Mouse (Mus musculus): Measurements from ENCODE around the gene Cort. TPM values are rescaled to one million over a fixed set of nuclear protein-coding genes. Genes with fewer than 3 reads are reported as not detected.
"Not testable (repeated sequence)": the region's sequence is repeated elsewhere in the genome, so short reads cannot be mapped to it uniquely, and the experiment has no call there.

Cort gene
- total RNA-seq (2021) = 10 to 100 TPM; 11.6 to 13.4 TPM

GRCm38 (mm10) chr4:149126663-149127062 is at the start of gene Cort:
Gene Cort (minus strand): TSS chr4:149126763.
- intact Hi-C loops (cut with DNase I) = no loop called here
- DNase-seq (ENCODE audit: extremely low spot score in 1 of 2, low spot score in 2 of 2) = no peak

GRCm38 (mm10) chr4:149173661-149174060 is 47.1 kb upstream of the Cort start:
- no peak for DNase-seq (ENCODE audit: extremely low spot score in 1 of 2, low spot score in 2 of 2)
- intact Hi-C loops (cut with DNase I) = no loop called here

- intact Hi-C loops (cut with DNase I) = no loop called here
- no peak for DNase-seq (ENCODE audit: extremely low spot score in 1 of 2, low spot score in 2 of 2)
Measured at GRCm38 (mm10) chr4:149172666-149173065, 46.1 kb upstream of the Cort start.

GRCm38 (mm10) chr4:149172083-149172482 is 45.5 kb upstream of the Cort start:
- intact Hi-C loops (cut with DNase I) = no loop called here
- no peak for DNase-seq (ENCODE audit: extremely low spot score in 1 of 2, low spot score in 2 of 2)

- intact Hi-C loops (cut with DNase I) = no loop called here
- no peak for DNase-seq (ENCODE audit: extremely low spot score in 1 of 2, low spot score in 2 of 2)
Measured at GRCm38 (mm10) chr4:149171581-149171981, 45.0 kb upstream of the Cort start.

GRCm38 (mm10) chr4:149170394-149170931 is 43.9 kb upstream of the Cort start:
- no peak for DNase-seq (ENCODE audit: extremely low spot score in 1 of 2, low spot score in 2 of 2)
- intact Hi-C loops (cut with DNase I) = no loop called here

GRCm38 (mm10) chr4:149169926-149170325 is 43.4 kb upstream of the Cort start:
- DNase-seq (ENCODE audit: extremely low spot score in 1 of 2, low spot score in 2 of 2); intact Hi-C loops (cut with DNase I): not testable (repeated sequence)

- intact Hi-C loops (cut with DNase I) = no loop called here
- no peak for DNase-seq (ENCODE audit: extremely low spot score in 1 of 2, low spot score in 2 of 2)
Measured at GRCm38 (mm10) chr4:149168016-149168415, 41.5 kb upstream of the Cort start.

- no peak for DNase-seq (ENCODE audit: extremely low spot score in 1 of 2, low spot score in 2 of 2)
- intact Hi-C loops (cut with DNase I) = no loop called here
Measured at GRCm38 (mm10) chr4:149166957-149167611, 40.5 kb upstream of the Cort start.

GRCm38 (mm10) chr4:149166215-149166946 is 39.8 kb upstream of the Cort start, which contains the start of gene Pgd:
Gene Pgd (minus strand): TSS chr4:149166771.
- intact Hi-C loops (cut with DNase I) = no loop called here
- peak; percentile 97 to 98 for DNase-seq (ENCODE audit: extremely low spot score in 1 of 2, low spot score in 2 of 2)

- intact Hi-C loops (cut with DNase I) = no loop called here
- no peak for DNase-seq (ENCODE audit: extremely low spot score in 1 of 2, low spot score in 2 of 2)
Measured at GRCm38 (mm10) chr4:149164150-149164549, 37.6 kb upstream of the Cort start.

GRCm38 (mm10) chr4:149163196-149163595 is 36.6 kb upstream of the Cort start:
- no peak for DNase-seq (ENCODE audit: extremely low spot score in 1 of 2, low spot score in 2 of 2)
- intact Hi-C loops (cut with DNase I) = no loop called here

- intact Hi-C loops (cut with DNase I) = no loop called here
Measured at GRCm38 (mm10) chr4:149161166-149161565, 34.6 kb upstream of the Cort start.

GRCm38 (mm10) chr4:149159891-149160290 is 33.3 kb upstream of the Cort start:
- DNase-seq (ENCODE audit: extremely low spot score in 1 of 2, low spot score in 2 of 2) = no peak
- intact Hi-C loops (cut with DNase I) = no loop called here

More at GRCm38 (mm10) chr4:149161166-149161565, 34.6 kb upstream of the Cort start:
- DNase-seq (ENCODE audit: extremely low spot score in 1 of 2, low spot score in 2 of 2) = no peak

- intact Hi-C loops (cut with DNase I) = no loop called here
- no peak for DNase-seq (ENCODE audit: extremely low spot score in 1 of 2, low spot score in 2 of 2)
Measured at GRCm38 (mm10) chr4:149159203-149159602, 32.6 kb upstream of the Cort start.

GRCm38 (mm10) chr4:149157415-149157973 is 30.9 kb upstream of the Cort start:
- intact Hi-C loops (cut with DNase I) = no loop called here
- DNase-seq (ENCODE audit: extremely low spot score in 1 of 2, low spot score in 2 of 2) = no peak

- intact Hi-C loops (cut with DNase I) = no loop called here
- DNase-seq (ENCODE audit: extremely low spot score in 1 of 2, low spot score in 2 of 2) = no peak
Measured at GRCm38 (mm10) chr4:149155711-149156110, 29.1 kb upstream of the Cort start.

GRCm38 (mm10) chr4:149154859-149155258 is 28.3 kb upstream of the Cort start:
- no peak for DNase-seq (ENCODE audit: extremely low spot score in 1 of 2, low spot score in 2 of 2)
- intact Hi-C loops (cut with DNase I) = no loop called here

GRCm38 (mm10) chr4:149150721-149151120 is 24.2 kb upstream of the Cort start:
- DNase-seq (ENCODE audit: extremely low spot score in 1 of 2, low spot score in 2 of 2) = no peak
- intact Hi-C loops (cut with DNase I) = no loop called here

GRCm38 (mm10) chr4:149150256-149150655 is 23.7 kb upstream of the Cort start:
- intact Hi-C loops (cut with DNase I) = no loop called here

More at GRCm38 (mm10) chr4:149150256-149150655, 23.7 kb upstream of the Cort start:
- DNase-seq (ENCODE audit: extremely low spot score in 1 of 2, low spot score in 2 of 2) = no peak

Measured in left cerebral cortex, postnatal 10 days (tissue).